Mouse (Mus musculus) megakaryocyte-erythroid progenitor cell, adult 5-6 weeks (primary cell): ENCODE data around the gene Ccnd3. TPM values are rescaled to one million over a fixed set of nuclear protein-coding genes. Genes with fewer than 3 reads are reported as not detected.

Experiments
- ATAC-seq: replicated peaks from 2 replicates; pipeline ENCODE4 v1.8.0; 2016; ENCODE audit warnings: mild to moderate bottlenecking, inconsistent platforms; ENCODE audit not compliant: severe bottlenecking, poor library complexity, low FRiP score, low TSS enrichment
- total RNA-seq, 2 experiments: library from RNA; stranded (forward) in 1 of 2; stranded (reverse) in 1 of 2; fragments of 200-1000, 215-1000 nt in 1 of 2; fragments of >200 nt in 1 of 2; fragmentation: Nextera tagmentation in 1 of 2; gene quantifications; 2 replicates each; pipeline ENCODE4 v1.2.3; 2014 to 2017

Ccnd3 gene
- total RNA-seq (2014; fragmentation: Nextera tagmentation) (157 and 169 TPM in 2 replicates), total RNA-seq (2017) (31.3 and 51.3 TPM in 2 replicates)

GRCm38 (mm10) chr17:47504941-47505346 is at the start of gene Ccnd3:
TSS of gene Ccnd3 (plus strand) at chr17:47505051.
- ATAC-seq: peak; percentile 46

GRCm38 (mm10) chr17:47458310-47458709 is 46.5 kb upstream of the Ccnd3 start:
- ATAC-seq: no peak

GRCm38 (mm10) chr17:47458936-47459335 is 45.9 kb upstream of the Ccnd3 start:
- ATAC-seq: no peak

- ATAC-seq: peak; percentile 58
Measured at GRCm38 (mm10) chr17:47459341-47459919, 45.4 kb upstream of the Ccnd3 start.

- no peak; the same call in 1 of the 2 replicates for ATAC-seq
Measured at GRCm38 (mm10) chr17:47461688-47462087, 43.2 kb upstream of the Ccnd3 start.

- no peak for ATAC-seq
Measured at GRCm38 (mm10) chr17:47462209-47462608, 42.6 kb upstream of the Ccnd3 start.

GRCm38 (mm10) chr17:47462728-47463388 is 42.0 kb upstream of the Ccnd3 start:
- no peak for ATAC-seq

GRCm38 (mm10) chr17:47464248-47464965 is 40.4 kb upstream of the Ccnd3 start:
- ATAC-seq: no peak

GRCm38 (mm10) chr17:47465016-47465415 is 39.8 kb upstream of the Ccnd3 start:
- ATAC-seq: no peak

GRCm38 (mm10) chr17:47466284-47466683 is 38.6 kb upstream of the Ccnd3 start:
- ATAC-seq: no peak

- no peak for ATAC-seq
Measured at GRCm38 (mm10) chr17:47467659-47468058, 37.2 kb upstream of the Ccnd3 start.

GRCm38 (mm10) chr17:47468063-47468462 is 36.8 kb upstream of the Ccnd3 start:
- ATAC-seq: no peak

GRCm38 (mm10) chr17:47468466-47468865 is 36.4 kb upstream of the Ccnd3 start:
- no peak for ATAC-seq

GRCm38 (mm10) chr17:47469642-47470041 is 35.2 kb upstream of the Ccnd3 start:
- ATAC-seq: no peak

- no peak for ATAC-seq
Measured at GRCm38 (mm10) chr17:47470121-47470520, 34.7 kb upstream of the Ccnd3 start.

GRCm38 (mm10) chr17:47470686-47471085 is 34.2 kb upstream of the Ccnd3 start:
- ATAC-seq: no peak

GRCm38 (mm10) chr17:47472435-47473350 is 32.2 kb upstream of the Ccnd3 start:
- ATAC-seq: no peak

- ATAC-seq: peak; percentile 72
Measured at GRCm38 (mm10) chr17:47473434-47473974, 31.3 kb upstream of the Ccnd3 start.

- ATAC-seq: no peak
Measured at GRCm38 (mm10) chr17:47474250-47474649, 30.6 kb upstream of the Ccnd3 start.
